Mouse (Mus musculus): ENCODE measurements around the gene Agap1.
"Not testable (repeated sequence)": the region's sequence is repeated elsewhere in the genome, so short reads cannot be mapped to it uniquely, and the experiment has no call there.

The Agap1 gene

GRCm38 (mm10) chr1:89501891-89502290 is 47.3 kb downstream of the Agap1 start:
- DNase-seq (ENCODE audit: low spot score in 2 of 2), result not testable (repeated sequence)

GRCm38 (mm10) chr1:89509196-89509595 is 54.6 kb downstream of the Agap1 start:
- no peak for DNase-seq (ENCODE audit: low spot score in 2 of 2)

- DNase-seq (ENCODE audit: low spot score in 2 of 2), result no peak
These were observed 55.2 kb downstream of the Agap1 start for GRCm38 (mm10) chr1:89509763-89510340.

GRCm38 (mm10) chr1:89510731-89511130 is 56.1 kb downstream of the Agap1 start:
- DNase-seq (ENCODE audit: low spot score in 2 of 2), result no peak

- no peak for DNase-seq (ENCODE audit: low spot score in 2 of 2)
These were observed 59.1 kb downstream of the Agap1 start for GRCm38 (mm10) chr1:89513616-89514283.

- no peak for DNase-seq (ENCODE audit: low spot score in 2 of 2)
These were observed 61.4 kb downstream of the Agap1 start for GRCm38 (mm10) chr1:89515808-89516560.

- DNase-seq (ENCODE audit: low spot score in 2 of 2), result no peak
These were observed 63.2 kb downstream of the Agap1 start for GRCm38 (mm10) chr1:89517817-89518216.

- no peak for DNase-seq (ENCODE audit: low spot score in 2 of 2)
These were observed 65.5 kb downstream of the Agap1 start for GRCm38 (mm10) chr1:89519914-89520643.

GRCm38 (mm10) chr1:89521406-89521805 is 66.8 kb downstream of the Agap1 start:
- DNase-seq (ENCODE audit: low spot score in 2 of 2), result no peak

GRCm38 (mm10) chr1:89521935-89522535 is 67.4 kb downstream of the Agap1 start:
- no peak for DNase-seq (ENCODE audit: low spot score in 2 of 2)

- peak; percentile 91 to 93 for DNase-seq (ENCODE audit: low spot score in 2 of 2)
These were observed 69.8 kb downstream of the Agap1 start for GRCm38 (mm10) chr1:89524369-89524768.

- no peak for DNase-seq (ENCODE audit: low spot score in 2 of 2)
These were observed 70.4 kb downstream of the Agap1 start for GRCm38 (mm10) chr1:89524998-89525397.

GRCm38 (mm10) chr1:89525825-89526224 is 71.2 kb downstream of the Agap1 start:
- peak; percentile 38 to 73 for DNase-seq (ENCODE audit: low spot score in 2 of 2)

- no peak for DNase-seq (ENCODE audit: low spot score in 2 of 2)
These were observed 74.2 kb downstream of the Agap1 start for GRCm38 (mm10) chr1:89528671-89529276.

- no peak for DNase-seq (ENCODE audit: low spot score in 2 of 2)
These were observed 79.1 kb downstream of the Agap1 start for GRCm38 (mm10) chr1:89533702-89534101.

GRCm38 (mm10) chr1:89535206-89535605 is 80.6 kb downstream of the Agap1 start:
- no peak for DNase-seq (ENCODE audit: low spot score in 2 of 2)

GRCm38 (mm10) chr1:89538163-89538946 is 83.7 kb downstream of the Agap1 start:
- no peak for DNase-seq (ENCODE audit: low spot score in 2 of 2)

GRCm38 (mm10) chr1:89539127-89539526 is 84.5 kb downstream of the Agap1 start:
- no peak for DNase-seq (ENCODE audit: low spot score in 2 of 2)

- no peak for DNase-seq (ENCODE audit: low spot score in 2 of 2)
These were observed 86.5 kb downstream of the Agap1 start for GRCm38 (mm10) chr1:89541151-89541550.

GRCm38 (mm10) chr1:89542464-89542863 is 87.9 kb downstream of the Agap1 start:
- DNase-seq (ENCODE audit: low spot score in 2 of 2), result no peak

- DNase-seq (ENCODE audit: low spot score in 2 of 2), result no peak
These were observed 88.7 kb downstream of the Agap1 start for GRCm38 (mm10) chr1:89543312-89543711.

Measured in frontal cortex, postnatal 36 days (tissue).